Comparison of ENCODE assay signal across 8 mouse cellular contexts in the genomic region with DNA sequence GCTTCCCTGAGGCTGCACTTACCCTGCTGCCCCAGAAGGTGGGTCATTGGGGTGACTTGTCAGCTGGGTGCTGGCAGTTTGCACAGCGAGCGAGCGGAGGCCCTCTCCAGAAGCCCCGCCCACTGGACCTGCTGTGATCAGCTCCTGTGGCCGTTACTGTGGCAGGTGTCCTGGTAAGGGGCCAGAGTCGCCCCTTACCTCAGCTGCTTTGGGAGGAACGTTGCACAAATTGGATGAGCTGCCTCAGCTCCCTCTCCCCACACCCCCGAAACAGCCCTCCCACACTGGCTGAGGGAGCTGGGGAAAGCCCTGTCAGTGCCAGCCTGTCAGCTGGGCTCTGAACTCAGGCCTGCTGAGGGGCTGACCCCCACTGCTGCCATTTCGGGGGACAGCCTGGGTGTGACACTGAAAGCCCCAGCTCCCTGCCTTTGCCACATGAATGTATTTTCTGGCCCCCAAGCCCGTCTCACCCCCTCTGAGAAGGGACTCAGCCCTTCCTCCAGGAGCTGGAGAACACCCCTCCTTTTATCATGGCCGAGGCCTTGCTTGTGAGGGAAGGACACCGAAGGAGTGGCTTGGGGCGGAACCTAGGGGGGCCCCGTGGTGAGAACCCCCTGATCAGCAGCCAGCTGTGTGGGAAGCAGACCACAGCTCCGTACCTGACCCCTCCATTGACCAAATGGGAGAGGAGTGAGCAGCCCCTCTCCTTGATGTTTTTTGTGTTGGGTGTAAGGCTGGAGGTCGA. TPM values are rescaled to one million over a fixed set of nuclear protein-coding genes. Genes with fewer than 3 reads are reported as not detected.
DNase-seq lines count a peak whose midpoint lies in the region; ATAC-seq lines count a peak whose summit lies in the region.

No protein-coding gene starts in this region.

- peaks cover 89% of the 10 kb centered on the region for H3K36me3 ChIP-seq in embryonic facial prominence, embryonic 14.5 days (ENCODE audit: control insufficient read depth, insufficient read depth, low read length)
- peaks cover 58% of the 10 kb centered on the region for H3K36me3 ChIP-seq in hindbrain, embryonic 16.5 days (ENCODE audit: control insufficient read depth, insufficient read depth, low read length)
- peaks cover 92% of the 10 kb centered on the region for H3K36me3 ChIP-seq in liver, embryonic 15.5 days (replicated peaks)
- H3K36me3 ChIP-seq in neural tube, embryonic 15.5 days: peaks cover 83% of the 10 kb centered on the region

- 0 out of 2 replicates have a peak overlapping the region, but pooled peaks have one; percentile 15 for H3K27ac ChIP-seq in embryonic facial prominence, embryonic 14.5 days (replicated peaks; ENCODE audit: low read depth, low read length)
- peak overlapping the region; percentile 65; the same call in 1 of the 2 replicates for H3K27ac ChIP-seq in hindbrain, embryonic 16.5 days (ENCODE audit: low read depth, low read length)
- peak overlapping the region; percentile 55; the same call in 1 of the 2 replicates for H3K27ac ChIP-seq in liver, embryonic 15.5 days (replicated peaks)
- H3K27ac ChIP-seq in neural tube, embryonic 15.5 days (replicated peaks): peak overlapping the region; percentile 68

- no peak overlapping the region for H3K4me3 ChIP-seq in embryonic facial prominence, embryonic 14.5 days (ENCODE audit: low read depth, low read length)
- H3K4me3 ChIP-seq in hindbrain, embryonic 16.5 days (ENCODE audit: low read length): no peak overlapping the region
- H3K4me3 ChIP-seq in liver, embryonic 15.5 days (replicated peaks): no peak overlapping the region
- no peak overlapping the region for H3K4me3 ChIP-seq in neural tube, embryonic 15.5 days (replicated peaks)

- H3K4me2 ChIP-seq in embryonic facial prominence, embryonic 14.5 days (ENCODE audit: low read depth, low read length): no peak overlapping the region
- H3K4me2 ChIP-seq in hindbrain, embryonic 16.5 days (ENCODE audit: low read length): no peak overlapping the region
- H3K4me2 ChIP-seq in liver, embryonic 15.5 days: no peak overlapping the region; the same call in 1 of the 2 replicates
- H3K4me2 ChIP-seq in neural tube, embryonic 15.5 days: no peak overlapping the region

- ATAC-seq in embryonic facial prominence, embryonic 14.5 days (ENCODE audit: low read depth): no peak
- ATAC-seq in hindbrain, embryonic 16.5 days: no peak
- no peak for ATAC-seq in liver, embryonic 15.5 days (ENCODE audit: insufficient read depth)
- ATAC-seq in neural tube, embryonic 15.5 days (ENCODE audit: low FRiP score): no peak

- H3K4me1 ChIP-seq in embryonic facial prominence, embryonic 14.5 days (ENCODE audit: control insufficient read depth, insufficient read depth, low read length): no peaks in the 10 kb centered on the region
- H3K4me1 ChIP-seq in hindbrain, embryonic 16.5 days (ENCODE audit: control insufficient read depth, insufficient read depth, low read depth, low read length): peaks cover 25% of the 10 kb centered on the region
- H3K4me1 ChIP-seq in liver, embryonic 15.5 days (replicated peaks): peaks cover 59% of the 10 kb centered on the region
- H3K4me1 ChIP-seq in neural tube, embryonic 15.5 days: peaks cover 36% of the 10 kb centered on the region

- no peak overlapping the region for H3K9ac ChIP-seq in embryonic facial prominence, embryonic 14.5 days (ENCODE audit: low read depth, low read length)
- peak overlapping the region; percentile 38 for H3K9ac ChIP-seq in hindbrain, embryonic 16.5 days (ENCODE audit: low read depth, low read length)
- H3K9ac ChIP-seq in liver, embryonic 15.5 days: no peak overlapping the region
- no peak overlapping the region for H3K9ac ChIP-seq in neural tube, embryonic 15.5 days (replicated peaks)

- 62% methylated on average over 16 of the region's 16 CpGs for WGBS in embryonic facial prominence, embryonic 14.5 days
- 26% methylated on average over 16 of the region's 16 CpGs for WGBS in hindbrain, embryonic 16.5 days
- 24% methylated on average over 16 of the region's 16 CpGs for WGBS in liver, embryonic 15.5 days (ENCODE audit: insufficient replicate concordance)
- 37% methylated on average over 16 of the region's 16 CpGs for WGBS in neural tube, embryonic 15.5 days

- H3K27me3 ChIP-seq in embryonic facial prominence, embryonic 14.5 days (replicated peaks; ENCODE audit: control insufficient read depth, insufficient read depth, low read length): no peaks in the 10 kb centered on the region
- no peaks in the 10 kb centered on the region for H3K27me3 ChIP-seq in hindbrain, embryonic 16.5 days (replicated peaks; ENCODE audit: control insufficient read depth, insufficient read depth, low read length)
- H3K27me3 ChIP-seq in liver, embryonic 15.5 days: no peaks in the 10 kb centered on the region
- no peaks in the 10 kb centered on the region for H3K27me3 ChIP-seq in neural tube, embryonic 15.5 days (replicated peaks)

- DNase-seq in layer of hippocampus, postnatal 14 days (ENCODE audit: low spot score in 2 of 2): peak; percentile 43 to 52
- DNase-seq in layer of hippocampus, adult 8-10 months (ENCODE audit: low spot score in 2 of 2): no peak
- peak; percentile 53 for DNase-seq in adipocyte (ENCODE audit: low spot score)
- peak; percentile 51 for DNase-seq in embryonic facial prominence, embryonic 14.5 days (ENCODE audit: low spot score)
- no peak for DNase-seq in urinary bladder, adult 18-20 months (ENCODE audit: low spot score in 2 of 2)

- no peaks in the 10 kb centered on the region for H3K9me3 ChIP-seq in embryonic facial prominence, embryonic 14.5 days (ENCODE audit: control insufficient read depth, low read length)
- no peaks in the 10 kb centered on the region for H3K9me3 ChIP-seq in hindbrain, embryonic 16.5 days (ENCODE audit: control insufficient read depth, low read length)
- no peaks in the 10 kb centered on the region for H3K9me3 ChIP-seq in liver, embryonic 15.5 days (replicated peaks)
- no peaks in the 10 kb centered on the region for H3K9me3 ChIP-seq in neural tube, embryonic 15.5 days (replicated peaks)

RNA-seq across cellular contexts. Expression of gene Epo, which starts 6.7 kb away (rescaled TPM):
- not detected for total RNA-seq in layer of hippocampus, postnatal 14 days (2021)
- not detected for total RNA-seq in layer of hippocampus, adult 8-10 months (2022)
- 0.30 TPM in 1 of 2 replicates, not detected in the other for polyA plus RNA-seq in embryonic facial prominence, embryonic 14.5 days (2014; fragmentation: Nextera tagmentation; extraction: Ambion mirVana)
- not detected in 2 replicates for polyA plus RNA-seq in hindbrain, embryonic 16.5 days (2015; fragmentation: Nextera tagmentation; extraction: Ambion mirVana)
- polyA plus RNA-seq in liver, embryonic 15.5 days (2015; fragmentation: Nextera tagmentation; extraction: Ambion mirVana): 0.68 and 1.0 TPM in 2 replicates
- polyA plus RNA-seq in neural tube, embryonic 15.5 days (2015; fragmentation: Nextera tagmentation; extraction: Ambion mirVana): not detected in 2 replicates

RNA-seq across cellular contexts. Expression of gene Gnb2, which starts 6.9 kb away (rescaled TPM):
- 100 to 1,000 TPM; 704 to 770 TPM for total RNA-seq in layer of hippocampus, postnatal 14 days (2021)
- total RNA-seq in layer of hippocampus, adult 8-10 months (2022): 100 to 1,000 TPM; 572 to 587 (median 576) TPM
- 430 and 472 TPM in 2 replicates for polyA plus RNA-seq in embryonic facial prominence, embryonic 14.5 days (2014; fragmentation: Nextera tagmentation; extraction: Ambion mirVana)
- 519 and 521 TPM in 2 replicates for polyA plus RNA-seq in hindbrain, embryonic 16.5 days (2015; fragmentation: Nextera tagmentation; extraction: Ambion mirVana)
- 150 and 161 TPM in 2 replicates for polyA plus RNA-seq in liver, embryonic 15.5 days (2015; fragmentation: Nextera tagmentation; extraction: Ambion mirVana)
- polyA plus RNA-seq in neural tube, embryonic 15.5 days (2015; fragmentation: Nextera tagmentation; extraction: Ambion mirVana): 503 and 540 TPM in 2 replicates

RNA-seq across cellular contexts. Expression of gene Gigyf1, which starts 8.0 kb away (rescaled TPM):
- 10 to 100 TPM; 40.5 to 48.8 TPM for total RNA-seq in layer of hippocampus, postnatal 14 days (2021)
- total RNA-seq in layer of hippocampus, adult 8-10 months (2022): 10 to 100 TPM; 60.2 to 75.9 (median 65.5) TPM
- 8.9 and 9.4 TPM in 2 replicates for polyA plus RNA-seq in embryonic facial prominence, embryonic 14.5 days (2014; fragmentation: Nextera tagmentation; extraction: Ambion mirVana)
- polyA plus RNA-seq in hindbrain, embryonic 16.5 days (2015; fragmentation: Nextera tagmentation; extraction: Ambion mirVana): 11.8 and 16.3 TPM in 2 replicates
- polyA plus RNA-seq in liver, embryonic 15.5 days (2015; fragmentation: Nextera tagmentation; extraction: Ambion mirVana): 3.2 and 3.8 TPM in 2 replicates
- polyA plus RNA-seq in neural tube, embryonic 15.5 days (2015; fragmentation: Nextera tagmentation; extraction: Ambion mirVana): 15.7 and 16.7 TPM in 2 replicates

RNA-seq across cellular contexts. Expression of gene Pop7, which starts 24.0 kb away (rescaled TPM):
- total RNA-seq in layer of hippocampus, postnatal 14 days (2021): 10 to 100 TPM; 32.9 to 37.1 TPM
- total RNA-seq in layer of hippocampus, adult 8-10 months (2022): 10 to 100 TPM; 30.4 to 33.1 (median 32.4) TPM
- 49.8 and 52.0 TPM in 2 replicates for polyA plus RNA-seq in embryonic facial prominence, embryonic 14.5 days (2014; fragmentation: Nextera tagmentation; extraction: Ambion mirVana)
- polyA plus RNA-seq in hindbrain, embryonic 16.5 days (2015; fragmentation: Nextera tagmentation; extraction: Ambion mirVana): 79.3 and 87.0 TPM in 2 replicates
- 29.4 and 33.4 TPM in 2 replicates for polyA plus RNA-seq in liver, embryonic 15.5 days (2015; fragmentation: Nextera tagmentation; extraction: Ambion mirVana)
- polyA plus RNA-seq in neural tube, embryonic 15.5 days (2015; fragmentation: Nextera tagmentation; extraction: Ambion mirVana): 76.5 and 81.6 TPM in 2 replicates

RNA-seq across cellular contexts. Expression of gene Actl6b, which starts 27.0 kb away (rescaled TPM):
- total RNA-seq in layer of hippocampus, postnatal 14 days (2021): 100 to 1,000 TPM; 128 to 133 TPM
- 100 to 1,000 TPM; 116 to 137 (median 125) TPM for total RNA-seq in layer of hippocampus, adult 8-10 months (2022)
- 4.4 and 5.2 TPM in 2 replicates for polyA plus RNA-seq in embryonic facial prominence, embryonic 14.5 days (2014; fragmentation: Nextera tagmentation; extraction: Ambion mirVana)
- polyA plus RNA-seq in hindbrain, embryonic 16.5 days (2015; fragmentation: Nextera tagmentation; extraction: Ambion mirVana): 268 and 271 TPM in 2 replicates
- polyA plus RNA-seq in liver, embryonic 15.5 days (2015; fragmentation: Nextera tagmentation; extraction: Ambion mirVana): 0.07 TPM in 2 replicates
- polyA plus RNA-seq in neural tube, embryonic 15.5 days (2015; fragmentation: Nextera tagmentation; extraction: Ambion mirVana): 203 and 258 TPM in 2 replicates

Comparison
In these comparisons a context has a peak if more than half of its experiments do, and no peak if none do; other contexts are left out.
1. DNase-seq: peak in layer of hippocampus, postnatal 14 days (2 of 2), adipocyte (single experiment) and embryonic facial prominence, embryonic 14.5 days (single experiment); none in layer of hippocampus, adult 8-10 months (0 of 2) and urinary bladder, adult 18-20 months (0 of 2).
2. H3K27ac ChIP-seq: peak in every context shown above with its lines; median percentile 68 in neural tube, embryonic 15.5 days; 65 in hindbrain, embryonic 16.5 days; 55 in liver, embryonic 15.5 days; 15 in embryonic facial prominence, embryonic 14.5 days.